Mouse (Mus musculus) thymus, postnatal 10 days (tissue): Measurements from ENCODE around the gene Tsga8.

Experiments used
- DNase-seq, 2 experiments: peaks; one replicate each; pipeline ENCODE4 v3.0.0; 2021; ENCODE audit warnings: low spot score in 2 of 2

The Tsga8 gene

GRCm38 (mm10) chrX:83487598-83487997 is at the start of gene Tsga8:
Gene Tsga8, minus strand, starts transcription at chrX:83487924.
- DNase-seq = no peak
